In genomic region chr10:75491936-75492262, GRCm38 (mm10) we compare ENCODE assay signal across 26 mouse cellular contexts. TPM values are rescaled to one million over a fixed set of nuclear protein-coding genes. Genes with fewer than 3 reads are reported as not detected.
DNase-seq lines count a peak whose midpoint lies in the region; ATAC-seq and TF ChIP-seq lines count a peak whose summit lies in the region.
"Had no signal": no experiment of that assay in that cellular context is flagged by ENCODE, and none has a peak within 500 bp of the region (broad histone marks: within the 10 kb centered on the region; RNA-seq: fewer than 3 reads in every experiment).

No protein-coding gene starts in this region.

- H3K4me3 ChIP-seq in kidney, postnatal 0 days (replicated peaks; ENCODE audit: low read depth, low read length) = no peak overlapping the region
- H3K4me3 ChIP-seq in neural tube, embryonic 15.5 days (replicated peaks) = no peak overlapping the region
- H3K4me3 ChIP-seq: embryonic facial prominence, embryonic 15.5 days; gastrocnemius, adult 2 months; heart, embryonic 13.5 days; hindbrain, embryonic 15.5 days; layer of hippocampus, adult 2 months; limb, embryonic 10.5 days; midbrain, embryonic 12.5 days; neural tube, embryonic 13.5 days had no signal

- no peaks in the 10 kb centered on the region for H3K9me3 ChIP-seq in kidney, postnatal 0 days (replicated peaks; ENCODE audit: low read length)
- no peaks in the 10 kb centered on the region for H3K9me3 ChIP-seq in neural tube, embryonic 15.5 days (replicated peaks)
- H3K9me3 ChIP-seq: embryonic facial prominence, embryonic 15.5 days; heart, embryonic 13.5 days; hindbrain, embryonic 15.5 days; limb, embryonic 10.5 days; midbrain, embryonic 12.5 days; neural tube, embryonic 13.5 days had no signal

- H3K27ac ChIP-seq in kidney, postnatal 0 days = no peak overlapping the region
- no peak overlapping the region for H3K27ac ChIP-seq in neural tube, embryonic 15.5 days (replicated peaks)
- H3K27ac ChIP-seq: embryonic facial prominence, embryonic 15.5 days; gastrocnemius, adult 2 months; heart, embryonic 13.5 days; hindbrain, embryonic 15.5 days; layer of hippocampus, adult 2 months; limb, embryonic 10.5 days; midbrain, embryonic 12.5 days; neural tube, embryonic 13.5 days had no signal

- peak; percentile 23 for DNase-seq in kidney, postnatal 0 days (ENCODE audit: low spot score)
- DNase-seq in kidney, adult 18-20 months = no peak
- peak; percentile 79 for DNase-seq in 416B (ENCODE audit: low read depth)
- DNase-seq in cerebellum, adult 18-20 months = no peak
- no peak for DNase-seq in urinary bladder, postnatal 4 days (ENCODE audit: low spot score in 2 of 2)
- DNase-seq: adrenal gland, adult 8-10 months; cerebellum, adult 11 months; cerebellum, postnatal 25 days; gastrocnemius, adult 2 months; kidney, postnatal 14 days; lung, adult 2 months; lung, postnatal 4 days; spleen, adult 18-20 months had no signal

- 61% methylated on average over 2 of the region's 2 CpGs for WGBS in kidney, postnatal 0 days
- WGBS in neural tube, embryonic 15.5 days = 89% methylated on average over 2 of the region's 2 CpGs

- H3K9ac ChIP-seq in kidney, postnatal 0 days (ENCODE audit: low read depth, low read length) = no peak overlapping the region
- no peak overlapping the region for H3K9ac ChIP-seq in neural tube, embryonic 15.5 days (replicated peaks)
- H3K9ac ChIP-seq: embryonic facial prominence, embryonic 15.5 days; heart, embryonic 13.5 days; hindbrain, embryonic 15.5 days; midbrain, embryonic 12.5 days; neural tube, embryonic 13.5 days had no signal

- H3K27me3 ChIP-seq in kidney, postnatal 0 days (ENCODE audit: insufficient read depth, low read length) = no peaks in the 10 kb centered on the region
- H3K27me3 ChIP-seq in neural tube, embryonic 15.5 days (replicated peaks) = no peaks in the 10 kb centered on the region
- H3K27me3 ChIP-seq: heart, embryonic 13.5 days; hindbrain, embryonic 15.5 days; midbrain, embryonic 12.5 days; neural tube, embryonic 13.5 days had no signal

- no peaks in the 10 kb centered on the region for H3K36me3 ChIP-seq in kidney, postnatal 0 days (ENCODE audit: insufficient read depth, low read length)
- no peaks in the 10 kb centered on the region for H3K36me3 ChIP-seq in neural tube, embryonic 15.5 days
- H3K36me3 ChIP-seq: embryonic facial prominence, embryonic 15.5 days; heart, embryonic 13.5 days; hindbrain, embryonic 15.5 days; limb, embryonic 10.5 days; midbrain, embryonic 12.5 days; neural tube, embryonic 13.5 days had no signal

- no peak for TF ChIP-seq CTCF in kidney, postnatal 0 days (IDR thresholded peaks at IDR 0.05; ENCODE audit: low read depth)

- no peak for ATAC-seq in kidney, postnatal 0 days (replicated peaks; ENCODE audit: low FRiP score, low read depth)
- peak; percentile 97 for ATAC-seq in activated CD4-positive, CD25-positive, alpha-beta regulatory T cell, adult 4 months
- peak; percentile 64 for ATAC-seq in megakaryocyte, adult 5-6 weeks (ENCODE audit: poor library complexity, severe bottlenecking)
- ATAC-seq in neural tube, embryonic 15.5 days (ENCODE audit: low FRiP score) = no peak
- ATAC-seq: forebrain, embryonic 16.5 days; intestine, postnatal 0 days had no signal

- H3K4me1 ChIP-seq in kidney, postnatal 0 days (replicated peaks; ENCODE audit: insufficient read depth, low read length) = no peaks in the 10 kb centered on the region
- no peaks in the 10 kb centered on the region for H3K4me1 ChIP-seq in neural tube, embryonic 15.5 days
- H3K4me1 ChIP-seq: embryonic facial prominence, embryonic 15.5 days; hindbrain, embryonic 15.5 days; limb, embryonic 10.5 days; midbrain, embryonic 12.5 days; neural tube, embryonic 13.5 days had no signal

- H3K4me2 ChIP-seq in kidney, postnatal 0 days (ENCODE audit: low read length) = no peak overlapping the region
- no peak overlapping the region for H3K4me2 ChIP-seq in neural tube, embryonic 15.5 days
- H3K4me2 ChIP-seq: embryonic facial prominence, embryonic 15.5 days; heart, embryonic 13.5 days; hindbrain, embryonic 15.5 days; liver, embryonic 11.5 days; midbrain, embryonic 12.5 days; neural tube, embryonic 13.5 days had no signal

RNA-seq across cellular contexts. Expression of gene Snrpd3, which starts 25.5 kb away (rescaled TPM):
- 113 and 125 TPM in 2 replicates for polyA plus RNA-seq in kidney, postnatal 0 days (2015; fragmentation: Nextera tagmentation; extraction: Ambion mirVana)
- polyA plus RNA-seq in activated CD4-positive, CD25-positive, alpha-beta regulatory T cell, adult 4 months (2017; shearing (Covaris generic)) = 100 to 1,000 TPM; 133 to 205 TPM
- total RNA-seq in megakaryocyte, adult 5-6 weeks (2015) = 31.1 and 31.9 TPM in 2 replicates
- 39.2 and 42.4 TPM in 2 replicates for total RNA-seq in megakaryocyte, adult 5-6 weeks (2017)
- 136 and 143 TPM in 2 replicates for polyA plus RNA-seq in neural tube, embryonic 15.5 days (2015; fragmentation: Nextera tagmentation; extraction: Ambion mirVana)

RNA-seq across cellular contexts. Expression of gene Gucd1, which starts 25.9 kb away (rescaled TPM):
- polyA plus RNA-seq in kidney, postnatal 0 days (2015; fragmentation: Nextera tagmentation; extraction: Ambion mirVana) = 51.9 and 53.4 TPM in 2 replicates
- 10 to 100 TPM; 11.7 to 17.0 TPM for polyA plus RNA-seq in activated CD4-positive, CD25-positive, alpha-beta regulatory T cell, adult 4 months (2017; shearing (Covaris generic))
- 22.1 and 22.2 TPM in 2 replicates for total RNA-seq in megakaryocyte, adult 5-6 weeks (2015)
- 33.4 and 38.1 TPM in 2 replicates for total RNA-seq in megakaryocyte, adult 5-6 weeks (2017)
- 19.1 and 19.9 TPM in 2 replicates for polyA plus RNA-seq in neural tube, embryonic 15.5 days (2015; fragmentation: Nextera tagmentation; extraction: Ambion mirVana)

Comparison
In these comparisons a context has a peak if more than half of its experiments do, and no peak if none do; other contexts are left out.
1. DNase-seq: peak in kidney, postnatal 0 days (single experiment) and 416B (single experiment); none in kidney, adult 18-20 months (single experiment), cerebellum, adult 18-20 months (0 of 2) and urinary bladder, postnatal 4 days (0 of 2).
2. ATAC-seq: peak in activated CD4-positive, CD25-positive, alpha-beta regulatory T cell, adult 4 months (single experiment) and megakaryocyte, adult 5-6 weeks (single experiment); none in kidney, postnatal 0 days (single experiment) and neural tube, embryonic 15.5 days (single experiment).